Mouse (Mus musculus) liver, embryonic 14.5 days (tissue): Measurements from ENCODE around the gene Lhx2. TPM values are rescaled to one million over a fixed set of nuclear protein-coding genes. Genes with fewer than 3 reads are reported as not detected.

Experiments
- ATAC-seq: fragments of 200-750 bp; cut with Nextera tagmentation; 2 replicates; pipeline ENCODE4 v1.8.0; 2017; ENCODE audit warnings: moderate number of reproducible peaks, mild to moderate bottlenecking, moderate library complexity; ENCODE audit not compliant: insufficient read depth
- DNase-seq, 3 experiments: peaks; one replicate each; pipeline ENCODE4 v3.0.0-alpha.2; 2012 to 2013; ENCODE audit warnings: low read depth in 3 of 3, low spot score in 3 of 3
- H3K27ac ChIP-seq: fragments of 300-500 bp; sonication (generic); 2 replicates; pipeline ENCODE4 v1.5.1; 2014; ENCODE audit warnings: moderate library complexity, mild to moderate bottlenecking, control low read depth, inconsistent platforms
- H3K27me3 ChIP-seq: fragments of 300-500 bp; sonication (generic); 2 replicates; pipeline ENCODE4 v1.6.1; 2014; ENCODE audit warnings: mild to moderate bottlenecking, low read length, moderate library complexity; ENCODE audit not compliant: control insufficient read depth, insufficient read depth
- H3K36me3 ChIP-seq: fragments of 300-500 bp; sonication (generic); replicated peaks from 2 replicates; pipeline ENCODE4 v1.6.1; 2014; ENCODE audit warnings: low read depth; ENCODE audit not compliant: control insufficient read depth, insufficient read depth
- H3K4me1 ChIP-seq, 2 experiments: fragments of 200-500 bp in 1 of 2; fragments of 300-500 bp in 1 of 2; sonication (generic) in 1 of 2; replicated peaks; 2 replicates each; pipeline ENCODE4 v1.6.1; 2012 to 2014; ENCODE audit warnings: antibody characterized with exemption in 1 of 2, inconsistent platforms in 1 of 2, low read length in 1 of 2; ENCODE audit not compliant: control insufficient read depth in 2 of 2, insufficient read depth in 2 of 2
- H3K4me2 ChIP-seq: fragments of 300-500 bp; sonication (generic); 2 replicates; pipeline ENCODE4 v1.6.1; 2014; ENCODE audit warnings: low read depth, mild to moderate bottlenecking, control low read depth, moderate library complexity
- H3K4me3 ChIP-seq, 2 experiments: fragments of 200-500 bp in 1 of 2; fragments of 300-500 bp in 1 of 2; sonication (generic) in 1 of 2; 2 replicates each; pipeline ENCODE4 v1.5.1; 2012 to 2014; ENCODE audit warnings: low read depth in 2 of 2, low read length in 2 of 2, mild to moderate bottlenecking in 2 of 2, control low read depth in 1 of 2, inconsistent platforms in 1 of 2, moderate library complexity in 1 of 2; ENCODE audit not compliant: insufficient read depth in 1 of 2
- H3K9ac ChIP-seq: fragments of 300-500 bp; sonication (generic); replicated peaks from 2 replicates; pipeline ENCODE4 v1.6.1; 2014; ENCODE audit warnings: mild to moderate bottlenecking, control low read depth, moderate library complexity
- H3K9me3 ChIP-seq: fragments of 300-500 bp; sonication (generic); 2 replicates; pipeline ENCODE4 v1.6.1; 2016; ENCODE audit warnings: low read length, mixed read lengths; ENCODE audit not compliant: control insufficient read depth
- CTCF ChIP-seq: IDR thresholded peaks from 2 replicates; pipeline ENCODE4 v1.5.1; 2016; ENCODE audit warnings: antibody characterized with exemption, low read depth, control low read depth
- EP300 ChIP-seq: IDR thresholded peaks from 2 replicates; pipeline ENCODE4 v1.6.1; 2016; ENCODE audit warnings: antibody characterized with exemption, low read depth
- WGBS: fragments of 180-500 bp; shearing (Covaris S2); extraction: QIAGEN DNeasy Blood & Tissue Kit; methylation state at CpG from one replicate; pipeline ENCODE4 v1.1.7; 2014; ENCODE audit not compliant: insufficient replicate concordance; 5-methylcytosine and 5-hydroxymethylcytosine counted together
- polyA plus RNA-seq, 2 experiments: library from polyadenylated mRNA; depleted of rRNA in 1 of 2; stranded (reverse) in 1 of 2; unstranded in 1 of 2; fragments of >200 nt; fragmentation: Nextera tagmentation in 1 of 2; extraction: Ambion mirVana in 1 of 2; gene quantifications; 2 replicates each; pipeline versions ENCODE4 v1.2.1 to v1.2.3; 2012 to 2014

Gene Lhx2
- polyA plus RNA-seq, 2 experiments, result 1.4 to 3.0 TPM

- Histone ChIP-seq H3K4me2 (peak overlapping the region; percentile 8; the same call in 1 of the 2 replicates), H3K36me3 (no peaks in the 10 kb centered on the region), H3K27me3 (peaks cover 100% of the 10 kb centered on the region), H3K9me3 (no peaks in the 10 kb centered on the region), H3K27ac (no peak overlapping the region), H3K4me1 (no peaks in the 10 kb centered on the region), H3K4me3 (no peak overlapping the region), H3K9ac (no peak overlapping the region)
- WGBS, result 5% methylated on average over 4 of the region's 4 CpGs
- DNase-seq (no peak), ATAC-seq (no peak)
- TF ChIP-seq EP300, result no peak
- no peak for TF ChIP-seq CTCF
Observed at GRCm38 (mm10) chr2:38353664-38354063, 14.6 kb downstream of the Lhx2 start.

GRCm38 (mm10) chr2:38354179-38354716 is 15.2 kb downstream of the Lhx2 start:
- H3K4me1 ChIP-seq, result no peaks in the 10 kb centered on the region
- peaks cover 100% of the 10 kb centered on the region for H3K27me3 ChIP-seq
- 2% methylated on average over 22 of the region's 22 CpGs for WGBS
- H3K36me3 ChIP-seq, result no peaks in the 10 kb centered on the region
- DNase-seq, result no peak
- H3K4me3 ChIP-seq, result peak overlapping the region in 1 of 2 experiments; percentile 1; a peak in 2 of 4 replicates
- TF ChIP-seq EP300 (no peak), CTCF (no peak)
- no peak overlapping the region for H3K27ac ChIP-seq
- H3K9ac ChIP-seq, result no peak overlapping the region
- no peak for ATAC-seq
- no peaks in the 10 kb centered on the region for H3K9me3 ChIP-seq
- no peak overlapping the region for H3K4me2 ChIP-seq

GRCm38 (mm10) chr2:38354717-38355510 is 15.8 kb downstream of the Lhx2 start:
- Histone ChIP-seq H3K4me3 (peak overlapping the region; percentile 1 to 8; a peak in 3 of 4 replicates), H3K27ac (no peak overlapping the region), H3K4me1 (no peaks in the 10 kb centered on the region), H3K4me2 (no peak overlapping the region), H3K9me3 (no peaks in the 10 kb centered on the region), H3K9ac (no peak overlapping the region), H3K36me3 (no peaks in the 10 kb centered on the region), H3K27me3 (peaks cover 100% of the 10 kb centered on the region)
- 2% methylated on average over 34 of the region's 34 CpGs for WGBS
- ATAC-seq (no peak), DNase-seq (no peak)
- TF ChIP-seq CTCF (no peak), EP300 (no peak)

GRCm38 (mm10) chr2:38355731-38356427 is 16.8 kb downstream of the Lhx2 start:
- Histone ChIP-seq H3K36me3 (no peaks in the 10 kb centered on the region), H3K9ac (no peak overlapping the region), H3K27ac (no peak overlapping the region), H3K27me3 (peaks cover 100% of the 10 kb centered on the region), H3K9me3 (no peaks in the 10 kb centered on the region), H3K4me3 (peak overlapping the region in 1 of 2 experiments; percentile 10; a peak in 2 of 4 replicates), H3K4me1 (no peaks in the 10 kb centered on the region), H3K4me2 (peak overlapping the region; percentile 18; the same call in 1 of the 2 replicates)
- no peak for ATAC-seq
- 2% methylated on average over 19 of the region's 19 CpGs for WGBS
- DNase-seq, result no peak
- TF ChIP-seq EP300 (no peak), CTCF (no peak)
